Mouse (Mus musculus) frontal cortex, postnatal 25 days (tissue): ENCODE data around the gene Agtpbp1.
A peak's percentile ranks its signal among the peaks of the same experiment; 100 is the strongest.

ENCODE experiments used
- DNase-seq, 2 experiments: peaks; one replicate each; pipeline ENCODE4 v3.0.0; 2022; ENCODE audit warnings: low spot score in 2 of 2

The Agtpbp1 gene

DNA sequence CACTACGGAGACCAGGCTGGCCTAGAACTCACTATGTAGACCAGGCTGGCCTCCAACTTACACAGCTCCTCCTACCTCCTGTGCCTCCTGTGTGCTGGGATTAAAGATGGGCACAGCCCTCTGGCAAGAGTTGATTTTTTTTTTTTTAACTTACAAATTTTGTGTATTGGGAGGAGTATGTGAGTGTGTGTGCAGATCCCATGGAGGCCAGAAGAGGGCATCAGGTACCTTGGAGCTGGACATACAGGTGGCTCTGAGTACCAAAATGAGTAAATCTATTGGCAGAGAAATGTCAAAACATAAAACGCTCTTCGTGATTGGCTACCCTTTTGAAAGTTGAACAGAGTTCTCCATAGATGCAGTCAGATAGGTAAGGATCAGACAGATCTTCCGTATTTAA, 4.1 kb downstream of the Agtpbp1 start:
- DNase-seq = no peak

DNA sequence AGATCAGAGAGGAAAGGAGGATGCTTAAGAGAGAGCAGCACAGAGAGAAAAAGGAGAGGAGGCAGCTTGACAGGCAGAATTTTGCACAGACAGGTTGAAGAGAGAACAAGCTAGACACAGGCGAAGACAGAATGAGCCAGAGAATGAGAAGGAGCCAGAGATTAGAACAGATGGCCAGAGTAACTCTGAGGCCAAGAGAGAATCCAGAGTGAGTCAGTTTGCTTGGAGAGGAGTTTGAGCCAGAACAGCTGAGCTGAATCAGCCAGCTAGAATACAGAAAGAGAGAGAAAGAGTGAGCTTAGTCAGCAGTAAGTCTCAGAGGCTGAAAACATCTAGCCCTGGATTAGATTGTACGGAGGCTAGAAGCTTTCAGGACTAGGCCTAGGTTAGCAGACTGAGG, 12.5 kb downstream of the Agtpbp1 start:
- DNase-seq = no peak

DNA sequence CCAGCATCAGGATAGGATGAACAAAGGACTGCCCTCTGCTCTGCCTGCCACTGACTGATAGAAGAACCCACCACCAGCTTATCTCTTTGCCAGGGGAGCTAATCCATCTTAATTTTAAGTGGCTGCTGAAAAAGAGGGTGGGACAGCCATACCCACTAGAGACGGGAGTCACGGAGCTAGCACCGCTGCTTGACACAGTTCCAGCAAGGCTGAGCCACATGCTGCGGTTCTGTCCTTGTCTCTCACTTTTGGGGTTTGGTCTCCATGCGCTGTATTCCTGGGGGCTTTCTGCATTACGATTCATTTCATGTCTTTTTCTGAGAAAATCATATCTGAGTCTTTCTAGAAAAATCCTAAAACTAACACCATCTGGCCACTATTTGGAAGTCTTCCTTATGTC, 13.9 kb downstream of the Agtpbp1 start:
- no peak for DNase-seq

GRCm38 (mm10) chr13:59565945-59566520, 19.0 kb downstream of the Agtpbp1 start:
- DNase-seq = no peak

DNA sequence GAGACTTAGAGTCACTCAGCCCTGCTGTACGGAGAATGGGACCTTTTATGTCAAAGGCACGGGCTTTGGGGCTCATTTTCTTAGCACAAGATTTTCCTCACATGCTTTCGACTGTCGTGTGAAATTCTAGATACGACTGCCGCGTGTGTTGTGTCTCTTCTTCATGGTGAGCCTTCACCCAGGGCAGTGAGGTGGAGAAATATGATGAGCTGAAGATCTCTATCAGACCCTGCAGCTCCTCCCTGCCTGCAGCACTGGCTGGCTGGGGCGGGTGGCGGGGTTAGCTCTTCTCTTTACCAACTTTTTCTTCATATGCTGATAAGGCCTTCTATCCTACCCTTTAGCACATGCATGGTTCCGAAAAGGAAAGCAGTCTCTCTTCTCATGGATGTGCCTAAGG, 20.1 kb downstream of the Agtpbp1 start:
- no peak for DNase-seq

GRCm38 (mm10) chr13:59564505-59564904, 20.5 kb downstream of the Agtpbp1 start:
- DNase-seq = no peak

DNA sequence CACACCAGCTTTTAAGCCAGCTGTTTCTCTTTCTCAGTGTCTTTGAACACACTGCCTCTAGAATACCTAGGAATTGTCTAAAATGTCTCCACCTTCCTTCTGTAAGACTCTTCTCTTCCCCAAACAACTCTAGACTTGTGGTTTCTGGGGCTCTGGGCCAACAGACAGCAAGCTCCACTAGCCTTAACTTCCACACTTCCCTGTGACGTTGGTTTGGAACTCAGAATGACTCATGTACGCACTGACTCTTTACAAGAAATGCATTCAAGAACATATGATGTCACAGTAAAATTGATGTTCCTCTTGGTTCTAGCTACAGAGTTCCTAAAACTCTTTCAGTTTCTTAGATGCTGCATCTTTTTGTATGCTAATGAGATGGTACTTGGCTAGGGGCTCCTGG, 22.6 kb downstream of the Agtpbp1 start:
- DNase-seq = no peak

- no peak for DNase-seq
These were observed 26.3 kb downstream of the Agtpbp1 start for GRCm38 (mm10) chr13:59558776-59559175.

GRCm38 (mm10) chr13:59557185-59557985, 27.6 kb downstream of the Agtpbp1 start:
- peak; percentile 58 to 76 for DNase-seq

DNA sequence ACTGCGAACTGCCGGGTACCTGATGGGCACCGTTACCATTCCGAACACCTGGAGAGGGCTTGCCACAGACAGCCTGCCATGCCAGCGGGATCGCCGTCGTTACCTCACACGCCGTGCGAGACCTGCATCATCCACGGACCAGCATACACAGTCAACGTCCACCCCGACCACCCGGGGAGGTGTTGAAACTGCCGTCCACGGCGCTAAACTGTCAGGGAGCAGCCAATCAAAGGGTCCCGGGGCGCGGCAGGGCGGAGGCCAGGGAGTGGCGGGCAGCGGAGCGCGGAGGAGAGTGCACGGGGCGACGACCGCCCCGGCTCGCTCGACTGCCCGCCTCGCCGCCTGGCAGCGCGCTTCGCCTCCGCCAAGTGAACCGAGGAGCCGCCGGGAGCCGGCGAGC, 28.4 kb downstream of the Agtpbp1 start:
- DNase-seq = peak; percentile 23 to 36

DNA sequence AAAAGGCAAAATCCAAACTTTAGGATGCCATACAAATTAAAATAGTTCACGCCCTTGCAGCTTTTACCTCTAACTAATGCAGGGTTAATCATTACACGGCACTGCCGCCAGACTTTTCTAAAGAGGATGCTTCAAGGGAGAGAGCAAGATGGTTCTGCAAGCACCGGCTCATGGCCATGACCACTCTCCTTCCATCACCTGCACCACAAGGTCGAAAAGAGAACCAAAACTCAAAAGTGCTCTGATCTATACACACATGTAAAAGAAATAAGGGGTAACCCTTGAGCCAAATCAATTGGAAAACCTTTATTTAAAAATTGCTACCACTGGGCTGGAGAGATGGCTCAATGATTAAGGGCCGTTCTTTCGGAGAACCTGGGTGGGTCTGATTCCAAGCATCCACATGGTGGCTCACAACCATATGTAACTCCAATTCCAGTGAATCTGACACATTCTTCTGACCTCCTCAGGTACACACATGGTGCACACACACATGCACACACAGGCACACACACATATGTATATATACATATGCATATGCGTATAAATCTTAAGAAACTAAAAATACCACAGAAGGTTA, 29.3 kb downstream of the Agtpbp1 start:
- no peak for DNase-seq

DNA sequence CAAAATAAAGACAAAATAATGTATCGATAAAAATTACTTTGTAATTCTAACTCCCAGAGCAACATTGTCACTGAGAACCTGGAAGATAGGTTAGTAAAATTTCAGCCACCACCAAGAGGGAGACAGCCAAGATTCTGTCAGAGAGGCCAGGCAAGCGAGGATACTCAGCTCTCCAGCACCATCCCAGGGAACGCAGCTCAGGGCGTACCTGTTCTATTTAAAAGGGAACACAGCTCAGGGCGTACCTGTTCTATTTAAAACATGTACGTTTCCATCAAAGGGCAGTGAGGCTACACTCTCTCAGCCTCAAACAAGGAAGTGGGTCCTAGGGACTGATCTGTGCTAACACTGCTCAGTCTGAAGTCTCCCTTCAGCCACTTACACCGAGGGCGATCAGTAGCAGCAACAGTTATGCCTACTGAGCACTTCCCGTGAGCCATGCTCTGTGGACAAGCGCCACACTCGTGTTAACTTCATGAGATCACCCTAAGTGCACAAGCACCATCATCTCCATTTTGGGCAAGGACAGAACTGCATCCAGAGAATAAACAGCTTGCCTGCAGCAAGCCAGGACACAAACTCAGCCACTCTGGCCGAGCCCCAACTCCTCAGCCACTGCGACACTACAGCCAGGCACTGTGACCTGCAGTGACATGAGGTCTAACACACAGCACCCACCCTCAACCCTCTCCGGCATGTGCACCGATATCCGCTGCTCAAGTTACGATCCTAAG, 30.1 kb downstream of the Agtpbp1 start:
- DNase-seq = no peak

DNA sequence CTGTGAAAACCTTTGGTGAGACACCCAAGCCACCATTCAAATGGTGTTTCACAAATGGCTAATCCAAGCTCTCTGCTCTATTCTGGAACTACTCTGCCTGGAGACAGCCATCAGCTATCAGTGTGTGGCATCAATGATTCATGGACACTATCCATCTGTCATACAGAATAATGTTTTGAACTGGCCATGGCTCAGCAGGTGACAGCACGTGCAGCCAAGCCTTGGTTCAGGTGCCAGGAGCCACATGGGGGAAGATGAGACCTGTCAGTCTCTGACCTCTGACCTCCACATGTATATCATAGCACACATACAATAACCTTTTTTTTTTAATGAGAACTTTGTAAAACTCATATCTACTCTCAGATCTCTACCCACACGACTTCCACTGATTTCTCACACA, 32.3 kb downstream of the Agtpbp1 start:
- DNase-seq = no peak

GRCm38 (mm10) chr13:59552286-59552685, 32.7 kb downstream of the Agtpbp1 start:
- DNase-seq = no peak

DNA sequence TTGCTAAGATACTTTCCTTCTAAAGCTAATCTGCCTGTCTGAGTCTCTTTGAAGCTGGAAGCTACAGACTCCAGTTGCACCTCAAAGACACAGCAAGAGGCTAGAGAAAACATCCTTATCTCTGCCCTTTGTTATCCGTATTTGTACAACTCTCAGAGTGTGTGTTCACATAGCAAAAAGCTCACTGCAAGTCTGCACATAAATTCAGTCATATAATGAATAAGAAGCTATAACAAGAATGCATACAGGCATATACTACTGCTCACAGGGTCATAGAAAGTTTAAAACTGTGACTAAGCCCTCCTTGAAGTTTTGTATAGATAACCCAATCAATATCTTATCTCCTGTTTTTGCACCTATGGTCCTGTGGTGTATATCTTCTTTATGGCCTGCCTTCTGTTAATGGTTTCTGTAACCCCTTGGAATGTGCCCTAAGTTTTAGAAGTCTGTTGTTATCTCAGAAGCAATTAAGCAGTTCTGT, 35.7 kb downstream of the Agtpbp1 start:
- no peak for DNase-seq

- no peak for DNase-seq
These were observed 37.3 kb downstream of the Agtpbp1 start for GRCm38 (mm10) chr13:59547716-59548115.

GRCm38 (mm10) chr13:59547091-59547490, 37.9 kb downstream of the Agtpbp1 start:
- no peak for DNase-seq

- no peak for DNase-seq
These were observed 42.6 kb downstream of the Agtpbp1 start for GRCm38 (mm10) chr13:59542411-59542810.

DNA sequence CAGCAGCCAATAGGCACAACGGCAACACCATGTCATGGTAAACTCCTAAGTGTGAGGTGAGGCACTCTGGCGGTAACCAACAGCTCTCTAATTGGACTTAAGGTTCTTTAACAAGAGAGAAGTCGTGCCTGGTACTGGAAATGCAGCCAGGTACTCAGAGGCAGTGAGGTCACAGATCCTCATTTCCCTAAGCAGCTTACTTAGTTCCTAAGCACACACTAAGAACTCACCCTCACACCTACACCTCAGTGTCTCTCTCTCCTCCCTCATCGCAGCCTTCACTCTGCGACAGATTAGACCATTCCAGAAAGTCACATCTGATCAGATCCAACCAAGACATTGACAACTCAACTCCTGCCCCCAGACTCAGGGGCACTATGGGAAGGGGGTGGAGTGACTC, 45.0 kb downstream of the Agtpbp1 start:
- no peak for DNase-seq

- no peak for DNase-seq
These were observed 46.4 kb downstream of the Agtpbp1 start for GRCm38 (mm10) chr13:59538661-59539060.

- no peak for DNase-seq
These were observed 48.4 kb downstream of the Agtpbp1 start for GRCm38 (mm10) chr13:59536631-59537030.

DNA sequence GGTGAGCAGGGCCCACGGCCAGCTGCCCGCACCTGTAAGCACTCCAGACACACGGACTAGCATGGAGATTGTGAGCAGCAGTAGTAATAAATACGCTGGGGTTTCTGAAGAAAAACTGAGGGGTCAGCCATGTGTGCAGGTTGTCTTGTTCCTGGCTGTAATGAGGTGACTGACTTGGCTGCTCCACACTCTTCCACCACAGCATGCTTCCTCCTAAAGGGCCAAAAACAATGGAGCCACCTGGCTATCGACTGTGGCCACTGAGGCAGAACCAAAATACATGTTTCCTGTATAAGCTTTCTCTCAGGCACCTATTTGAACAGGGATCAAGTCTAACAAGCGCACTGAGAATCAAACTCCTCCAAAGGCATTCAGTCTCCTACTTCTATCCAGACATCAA, 49.3 kb downstream of the Agtpbp1 start:
- DNase-seq = no peak
